Mouse (Mus musculus): ENCODE measurements at regions not wholly inside any gene's neighbourhood (a gene's known extent, or its start where the extent isn't known, plus 50 kb on each side); places are given as distances from the start of the nearest gene placed in this dataset.

GRCm38 (mm10) chr17:48592457-48592856 is 137.8 kb downstream of the Unc5cl start:
- no peak for DNase-seq (ENCODE audit: low spot score in 2 of 2)

GRCm38 (mm10) chr17:48595418-48595963 is 140.8 kb downstream of the Unc5cl start:
- no peak for DNase-seq (ENCODE audit: low spot score in 2 of 2)

GRCm38 (mm10) chr17:48596406-48596805 is 141.7 kb downstream of the Unc5cl start:
- no peak for DNase-seq (ENCODE audit: low spot score in 2 of 2)

- no peak for DNase-seq (ENCODE audit: low spot score in 2 of 2)
These were observed 142.6 kb downstream of the Unc5cl start for GRCm38 (mm10) chr17:48597301-48597700.

GRCm38 (mm10) chr17:48598471-48599141 is 143.9 kb downstream of the Unc5cl start:
- DNase-seq (ENCODE audit: low spot score in 2 of 2), result no peak

- no peak for DNase-seq (ENCODE audit: low spot score in 2 of 2)
These were observed 145.5 kb downstream of the Unc5cl start for GRCm38 (mm10) chr17:48600176-48600575.

- DNase-seq (ENCODE audit: low spot score in 2 of 2), result peak; percentile 10 to 28
These were observed 147.9 kb downstream of the Unc5cl start for GRCm38 (mm10) chr17:48602554-48602953.

- DNase-seq (ENCODE audit: low spot score in 2 of 2), result no peak
These were observed 152.1 kb downstream of the Unc5cl start for GRCm38 (mm10) chr17:48606767-48607166.

- no peak for DNase-seq (ENCODE audit: low spot score in 2 of 2)
These were observed 153.6 kb downstream of the Unc5cl start for GRCm38 (mm10) chr17:48608315-48608714.

GRCm38 (mm10) chr17:48610107-48610506 is 155.4 kb downstream of the Unc5cl start:
- DNase-seq (ENCODE audit: low spot score in 2 of 2), result no peak

GRCm38 (mm10) chr17:48610806-48611205 is 156.1 kb downstream of the Unc5cl start:
- no peak for DNase-seq (ENCODE audit: low spot score in 2 of 2)

- no peak for DNase-seq (ENCODE audit: low spot score in 2 of 2)
These were observed 158.8 kb downstream of the Unc5cl start for GRCm38 (mm10) chr17:48613491-48613890.

GRCm38 (mm10) chr17:48615248-48615647 is 160.5 kb downstream of the Unc5cl start:
- DNase-seq (ENCODE audit: low spot score in 2 of 2), result no peak

- no peak for DNase-seq (ENCODE audit: low spot score in 2 of 2)
These were observed 161.5 kb downstream of the Unc5cl start for GRCm38 (mm10) chr17:48616205-48616604.

GRCm38 (mm10) chr17:48620896-48621295 is 166.2 kb downstream of the Unc5cl start:
- no peak for DNase-seq (ENCODE audit: low spot score in 2 of 2)

GRCm38 (mm10) chr17:48621676-48622075 is 167.0 kb downstream of the Unc5cl start:
- no peak for DNase-seq (ENCODE audit: low spot score in 2 of 2)

GRCm38 (mm10) chr17:48624937-48625336 is 170.2 kb downstream of the Unc5cl start:
- DNase-seq (ENCODE audit: low spot score in 2 of 2), result no peak

GRCm38 (mm10) chr17:48625971-48626370 is 171.3 kb downstream of the Unc5cl start:
- DNase-seq (ENCODE audit: low spot score in 2 of 2), result no peak

GRCm38 (mm10) chr17:48639611-48640010 is 184.9 kb downstream of the Unc5cl start:
- DNase-seq (ENCODE audit: low spot score in 2 of 2), result no peak

GRCm38 (mm10) chr17:48643533-48644019 is 188.9 kb downstream of the Unc5cl start:
- no peak for DNase-seq (ENCODE audit: low spot score in 2 of 2)

- no peak for DNase-seq (ENCODE audit: low spot score in 2 of 2)
These were observed 190.4 kb downstream of the Unc5cl start for GRCm38 (mm10) chr17:48645056-48645455.

- DNase-seq (ENCODE audit: low spot score in 2 of 2), result no peak
These were observed 192.0 kb downstream of the Unc5cl start for GRCm38 (mm10) chr17:48646626-48647195.

GRCm38 (mm10) chr17:48647431-48647830 is 192.7 kb downstream of the Unc5cl start:
- no peak for DNase-seq (ENCODE audit: low spot score in 2 of 2)
